Mouse (Mus musculus): Measurements from ENCODE around the gene Cbln4.

The Cbln4 gene

GRCm38 (mm10) chr2:172042125-172042524 lies 1.1 kb downstream of the Cbln4 start:
- Histone ChIP-seq H3K27me3 (ENCODE audit: insufficient read depth, low read length) (peaks cover 73% of the 10 kb centered on the region), H3K4me3 (replicated peaks; ENCODE audit: low read length) (peak overlapping the region; percentile 80), H3K4me1 (replicated peaks; ENCODE audit: low read depth, low read length) (peaks cover 36% of the 10 kb centered on the region), H3K36me3 (ENCODE audit: insufficient read depth, low read length) (no peaks in the 10 kb centered on the region), H3K9me3 (ENCODE audit: low read length) (no peaks in the 10 kb centered on the region)
- TF ChIP-seq CTCF (conservative IDR thresholded peaks at IDR 0.05; ENCODE audit: low read length) (no peak), NANOG (IDR thresholded peaks at IDR 0.05; ENCODE audit: borderline replicate concordance, low read length) (no peak)

GRCm38 (mm10) chr2:172040859-172041258 lies 2.4 kb downstream of the Cbln4 start:
- Histone ChIP-seq H3K4me3 (replicated peaks; ENCODE audit: low read length) (no peak overlapping the region), H3K27me3 (ENCODE audit: insufficient read depth, low read length) (peaks cover 65% of the 10 kb centered on the region), H3K9me3 (ENCODE audit: low read length) (no peaks in the 10 kb centered on the region), H3K4me1 (replicated peaks; ENCODE audit: low read depth, low read length) (peaks cover 26% of the 10 kb centered on the region), H3K36me3 (ENCODE audit: insufficient read depth, low read length) (no peaks in the 10 kb centered on the region)
- no peak for TF ChIP-seq CTCF (conservative IDR thresholded peaks at IDR 0.05; ENCODE audit: low read length)
- TF ChIP-seq POU5F1 (IDR thresholded peaks at IDR 0.05; ENCODE audit: borderline replicate concordance, low read length), result no peak
- TF ChIP-seq NANOG (IDR thresholded peaks at IDR 0.05; ENCODE audit: borderline replicate concordance, low read length), result no peak

- Histone ChIP-seq H3K4me3 (replicated peaks; ENCODE audit: low read length) (no peak overlapping the region), H3K9me3 (ENCODE audit: low read length) (no peaks in the 10 kb centered on the region), H3K36me3 (ENCODE audit: insufficient read depth, low read length) (no peaks in the 10 kb centered on the region), H3K4me1 (replicated peaks; ENCODE audit: low read depth, low read length) (peaks cover 25% of the 10 kb centered on the region), H3K27me3 (ENCODE audit: insufficient read depth, low read length) (peaks cover 56% of the 10 kb centered on the region)
- no peak for TF ChIP-seq CTCF (conservative IDR thresholded peaks at IDR 0.05; ENCODE audit: low read length)
- TF ChIP-seq NANOG (IDR thresholded peaks at IDR 0.05; ENCODE audit: borderline replicate concordance, low read length), result no peak
- no peak for TF ChIP-seq POU5F1 (IDR thresholded peaks at IDR 0.05; ENCODE audit: borderline replicate concordance, low read length)
Observed at GRCm38 (mm10) chr2:172039601-172040000, 3.7 kb downstream of the Cbln4 start.

- Histone ChIP-seq H3K4me3 (replicated peaks; ENCODE audit: low read length) (no peak overlapping the region), H3K4me1 (replicated peaks; ENCODE audit: low read depth, low read length) (peaks cover 12% of the 10 kb centered on the region), H3K9me3 (ENCODE audit: low read length) (no peaks in the 10 kb centered on the region), H3K27me3 (ENCODE audit: insufficient read depth, low read length) (peaks cover 14% of the 10 kb centered on the region), H3K36me3 (ENCODE audit: insufficient read depth, low read length) (no peaks in the 10 kb centered on the region)
- TF ChIP-seq CTCF (conservative IDR thresholded peaks at IDR 0.05; ENCODE audit: low read length), result no peak
- TF ChIP-seq POU5F1 (IDR thresholded peaks at IDR 0.05; ENCODE audit: borderline replicate concordance, low read length), result no peak
- no peak for TF ChIP-seq NANOG (IDR thresholded peaks at IDR 0.05; ENCODE audit: borderline replicate concordance, low read length)
Observed at GRCm38 (mm10) chr2:172034281-172034680, 9.0 kb downstream of the Cbln4 start.

GRCm38 (mm10) chr2:172025459-172026130 lies 17.7 kb downstream of the Cbln4 start:
- TF ChIP-seq NANOG (IDR thresholded peaks at IDR 0.05; ENCODE audit: borderline replicate concordance, low read length) (no peak), POU5F1 (IDR thresholded peaks at IDR 0.05; ENCODE audit: borderline replicate concordance, low read length) (no peak), CTCF (conservative IDR thresholded peaks at IDR 0.05; ENCODE audit: low read length) (no peak)
- H3K27me3 ChIP-seq (ENCODE audit: insufficient read depth, low read length), result no peaks in the 10 kb centered on the region
- no peaks in the 10 kb centered on the region for H3K36me3 ChIP-seq (ENCODE audit: insufficient read depth, low read length)
- no peak overlapping the region for H3K4me3 ChIP-seq (replicated peaks; ENCODE audit: low read length)
- H3K9me3 ChIP-seq (ENCODE audit: low read length), result peaks cover 6% of the 10 kb centered on the region; the same call in 1 of the 2 replicates
- H3K4me1 ChIP-seq (replicated peaks; ENCODE audit: low read depth, low read length), result peaks cover 25% of the 10 kb centered on the region

- no peaks in the 10 kb centered on the region for H3K27me3 ChIP-seq (ENCODE audit: insufficient read depth, low read length)
- H3K36me3 ChIP-seq (ENCODE audit: insufficient read depth, low read length), result no peaks in the 10 kb centered on the region
- H3K4me1 ChIP-seq (replicated peaks; ENCODE audit: low read depth, low read length), result peaks cover 9% of the 10 kb centered on the region; the same call in 1 of the 2 replicates
- TF ChIP-seq POU5F1 (IDR thresholded peaks at IDR 0.05; ENCODE audit: borderline replicate concordance, low read length) (no peak), CTCF (conservative IDR thresholded peaks at IDR 0.05; ENCODE audit: low read length) (no peak), NANOG (IDR thresholded peaks at IDR 0.05; ENCODE audit: borderline replicate concordance, low read length) (no peak)
- peak overlapping the region; percentile 71 for H3K4me3 ChIP-seq (replicated peaks; ENCODE audit: low read length)
- H3K9me3 ChIP-seq (ENCODE audit: low read length), result peaks cover 14% of the 10 kb centered on the region
Observed at GRCm38 (mm10) chr2:172006726-172007125, 36.5 kb downstream of the Cbln4 start.

- Histone ChIP-seq H3K36me3 (ENCODE audit: insufficient read depth, low read length) (no peaks in the 10 kb centered on the region), H3K27me3 (ENCODE audit: insufficient read depth, low read length) (no peaks in the 10 kb centered on the region), H3K4me1 (replicated peaks; ENCODE audit: low read depth, low read length) (peaks cover 9% of the 10 kb centered on the region; the same call in 1 of the 2 replicates), H3K9me3 (ENCODE audit: low read length) (peaks cover 15% of the 10 kb centered on the region), H3K4me3 (replicated peaks; ENCODE audit: low read length) (no peak overlapping the region)
- TF ChIP-seq POU5F1 (IDR thresholded peaks at IDR 0.05; ENCODE audit: borderline replicate concordance, low read length), result no peak
- TF ChIP-seq NANOG (IDR thresholded peaks at IDR 0.05; ENCODE audit: borderline replicate concordance, low read length), result no peak
- no peak for TF ChIP-seq CTCF (conservative IDR thresholded peaks at IDR 0.05; ENCODE audit: low read length)
Observed at GRCm38 (mm10) chr2:172005970-172006369, 37.3 kb downstream of the Cbln4 start.

GRCm38 (mm10) chr2:172004029-172004984 lies 39.0 kb downstream of the Cbln4 start:
- peaks cover 13% of the 10 kb centered on the region for H3K4me1 ChIP-seq (replicated peaks; ENCODE audit: low read depth, low read length)
- H3K4me3 ChIP-seq (replicated peaks; ENCODE audit: low read length), result no peak overlapping the region
- H3K9me3 ChIP-seq (ENCODE audit: low read length), result peaks cover 15% of the 10 kb centered on the region
- H3K27me3 ChIP-seq (ENCODE audit: insufficient read depth, low read length), result no peaks in the 10 kb centered on the region
- no peaks in the 10 kb centered on the region for H3K36me3 ChIP-seq (ENCODE audit: insufficient read depth, low read length)
- TF ChIP-seq CTCF (conservative IDR thresholded peaks at IDR 0.05; ENCODE audit: low read length) (no peak), POU5F1 (IDR thresholded peaks at IDR 0.05; ENCODE audit: borderline replicate concordance, low read length) (no peak), NANOG (IDR thresholded peaks at IDR 0.05; ENCODE audit: borderline replicate concordance, low read length) (no peak)

Data from E14TG2a.4 (cell line).